Mouse (Mus musculus) myocyte (in vitro differentiated cells): ENCODE measurements at regions not wholly inside any gene's neighbourhood (a gene's known extent, or its start where the extent isn't known, plus 50 kb on each side); places are given as distances from the start of the nearest gene placed in this dataset.

Experiments used
- H3K27me3 ChIP-seq: one replicate; pipeline ENCODE4 v1.6.1; 2011; ENCODE audit not compliant: control insufficient read depth, insufficient read depth, insufficient read length
- H3K36me3 ChIP-seq: one replicate; pipeline ENCODE4 v1.6.1; 2011; ENCODE audit not compliant: control insufficient read depth, insufficient read depth
- H3K4me2 ChIP-seq: one replicate; pipeline ENCODE4 v1.6.1; 2011; ENCODE audit warnings: low read depth, control low read depth
- H3K4me3 ChIP-seq: one replicate; pipeline ENCODE4 v1.5.1; 2011; ENCODE audit warnings: mild to moderate bottlenecking, control low read depth, moderate library complexity
- H3K79me2 ChIP-seq: one replicate; pipeline ENCODE4 v1.6.1; 2011; ENCODE audit not compliant: control insufficient read depth, insufficient read depth
- H3ac ChIP-seq: one replicate; pipeline ENCODE4 v1.6.1; 2011; ENCODE audit not compliant: control insufficient read depth, insufficient read length
- CEBPB ChIP-seq: IDR thresholded peaks from 2 replicates; pipeline ENCODE4 v1.6.1; 2011; ENCODE audit warnings: mild to moderate bottlenecking, moderate library complexity; ENCODE audit not compliant: poor library complexity, insufficient read depth, severe bottlenecking
- E2F4 ChIP-seq: IDR thresholded peaks from one replicate; pipeline ENCODE4 v1.6.1; 2011; ENCODE audit warnings: mild to moderate bottlenecking, control low read depth, moderate library complexity; ENCODE audit not compliant: insufficient read depth
- MAX ChIP-seq: IDR thresholded peaks from one replicate; pipeline ENCODE4 v1.6.1; 2011; ENCODE audit warnings: low read depth, mild to moderate bottlenecking, control low read depth
- MYOD1 ChIP-seq, 3 experiments: IDR thresholded peaks; one replicate each; pipeline ENCODE4 v1.6.1; 2011; ENCODE audit warnings: control low read depth in 2 of 3, low read depth in 2 of 3, mild to moderate bottlenecking in 2 of 3, moderate library complexity in 1 of 3; ENCODE audit not compliant: insufficient read length in 2 of 3, control insufficient read depth in 1 of 3
- MYOG ChIP-seq, 3 experiments: IDR thresholded peaks; one replicate each; pipeline ENCODE4 v1.6.1; 2011; ENCODE audit warnings: control low read depth in 2 of 3, low read depth in 2 of 3, mild to moderate bottlenecking in 2 of 3; ENCODE audit not compliant: insufficient read length in 2 of 3, control insufficient read depth in 1 of 3, insufficient read depth in 1 of 3
- POLR2A ChIP-seq: IDR thresholded peaks from one replicate; pipeline ENCODE4 v1.6.1; 2011; ENCODE audit warnings: low read depth, mild to moderate bottlenecking, control low read depth, moderate library complexity; ENCODE audit not compliant: insufficient read length
- POLR2AphosphoS2 ChIP-seq: IDR thresholded peaks from one replicate; pipeline ENCODE4 v1.6.1; 2011; ENCODE audit warnings: low read depth, control low read depth; ENCODE audit not compliant: insufficient read length
- REST ChIP-seq: IDR thresholded peaks from one replicate; pipeline ENCODE4 v1.6.1; 2011; ENCODE audit warnings: mild to moderate bottlenecking, control low read depth, moderate library complexity; ENCODE audit not compliant: insufficient read depth, insufficient read length
- SRF ChIP-seq: IDR thresholded peaks from one replicate; pipeline ENCODE4 v1.6.1; 2011; ENCODE audit warnings: low read depth; ENCODE audit not compliant: control insufficient read depth, insufficient read length
- TCF12 ChIP-seq: IDR thresholded peaks from one replicate; pipeline ENCODE4 v1.6.1; 2011; ENCODE audit warnings: mild to moderate bottlenecking, control low read depth; ENCODE audit not compliant: poor library complexity, insufficient read depth, severe bottlenecking
- TCF3 ChIP-seq: IDR thresholded peaks from one replicate; pipeline ENCODE4 v1.6.1; 2011; ENCODE audit warnings: low read depth, control low read depth; ENCODE audit not compliant: insufficient read length
- USF1 ChIP-seq: IDR thresholded peaks from one replicate; pipeline ENCODE4 v1.6.1; 2011; ENCODE audit warnings: low read depth, mild to moderate bottlenecking, control low read depth, moderate library complexity

GRCm38 (mm10) chr13:53055697-53056096 is 74.8 kb upstream of the Nfil3 start:
- no peaks in the 10 kb centered on the region for H3K79me2 ChIP-seq
- TF ChIP-seq REST: no peak
- no peaks in the 10 kb centered on the region for H3K36me3 ChIP-seq
- H3K27me3 ChIP-seq: no peaks in the 10 kb centered on the region
- H3ac ChIP-seq: no peak overlapping the region
- no peak overlapping the region for H3K4me3 ChIP-seq
- no peak overlapping the region for H3K4me2 ChIP-seq

GRCm38 (mm10) chr13:53053211-53053610 is 72.3 kb upstream of the Nfil3 start:
- H3ac ChIP-seq: no peak overlapping the region
- H3K36me3 ChIP-seq: no peaks in the 10 kb centered on the region
- TF ChIP-seq E2F4 (no peak), POLR2A (no peak), CEBPB (no peak), MYOG (IDR thresholded peaks at IDR 0.05; ENCODE audit: control insufficient read depth in 1 of 3, insufficient read depth in 1 of 3, insufficient read length in 2 of 3, low read depth in 2 of 3) (no peak), USF1 (no peak), TCF12 (no peak), TCF3 (no peak), MYOD1 (IDR thresholded peaks at IDR 0.05; ENCODE audit: control insufficient read depth in 1 of 3, insufficient read length in 2 of 3, low read depth in 2 of 3) (no peak), MAX (no peak), POLR2AphosphoS2 (no peak), REST (no peak), SRF (no peak)
- H3K27me3 ChIP-seq: no peaks in the 10 kb centered on the region
- no peak overlapping the region for H3K4me2 ChIP-seq
- no peaks in the 10 kb centered on the region for H3K79me2 ChIP-seq
- no peak overlapping the region for H3K4me3 ChIP-seq

- Histone ChIP-seq H3K4me3 (no peak overlapping the region), H3ac (no peak overlapping the region), H3K4me2 (no peak overlapping the region), H3K36me3 (no peaks in the 10 kb centered on the region), H3K79me2 (no peaks in the 10 kb centered on the region), H3K27me3 (no peaks in the 10 kb centered on the region)
- TF ChIP-seq TCF3 (no peak), POLR2A (no peak), MYOG (IDR thresholded peaks at IDR 0.05; ENCODE audit: control insufficient read depth in 1 of 3, insufficient read depth in 1 of 3, insufficient read length in 2 of 3, low read depth in 2 of 3) (no peak), TCF12 (no peak), CEBPB (no peak), REST (no peak)
These were observed 71.9 kb upstream of the Nfil3 start for GRCm38 (mm10) chr13:53052806-53053205.

GRCm38 (mm10) chr13:53052188-53052587 is 71.3 kb upstream of the Nfil3 start:
- no peak overlapping the region for H3K4me3 ChIP-seq
- H3K79me2 ChIP-seq: no peaks in the 10 kb centered on the region
- H3K4me2 ChIP-seq: no peak overlapping the region
- no peak overlapping the region for H3ac ChIP-seq
- no peaks in the 10 kb centered on the region for H3K36me3 ChIP-seq
- TF ChIP-seq TCF12 (no peak), CEBPB (no peak), USF1 (no peak), POLR2AphosphoS2 (no peak), SRF (no peak), E2F4 (no peak)
- H3K27me3 ChIP-seq: no peaks in the 10 kb centered on the region

GRCm38 (mm10) chr13:53051386-53051785 is 70.5 kb upstream of the Nfil3 start:
- no peaks in the 10 kb centered on the region for H3K36me3 ChIP-seq
- H3K27me3 ChIP-seq: no peaks in the 10 kb centered on the region
- H3K4me2 ChIP-seq: no peak overlapping the region
- no peak overlapping the region for H3ac ChIP-seq
- no peak for TF ChIP-seq MYOD1 (IDR thresholded peaks at IDR 0.05; ENCODE audit: control insufficient read depth in 1 of 3, insufficient read length in 2 of 3, low read depth in 2 of 3)
- TF ChIP-seq USF1: no peak
- H3K4me3 ChIP-seq: no peak overlapping the region
- H3K79me2 ChIP-seq: no peaks in the 10 kb centered on the region

GRCm38 (mm10) chr13:53049176-53049575 is 68.3 kb upstream of the Nfil3 start:
- TF ChIP-seq POLR2AphosphoS2: no peak
- H3K4me2 ChIP-seq: peak overlapping the region; percentile 30
- no peaks in the 10 kb centered on the region for H3K27me3 ChIP-seq
- no peak overlapping the region for H3ac ChIP-seq
- no peak overlapping the region for H3K4me3 ChIP-seq
- H3K79me2 ChIP-seq: no peaks in the 10 kb centered on the region
- H3K36me3 ChIP-seq: no peaks in the 10 kb centered on the region
